Mouse (Mus musculus) limb, embryonic 13.5 days (tissue): ENCODE measurements around the gene Flot1. TPM values are rescaled to one million over a fixed set of nuclear protein-coding genes. Genes with fewer than 3 reads are reported as not detected.

ENCODE experiments used
- ATAC-seq: fragments of 200-750 bp; cut with Nextera tagmentation; 2 replicates; pipeline ENCODE4 v1.8.0; 2017; ENCODE audit warnings: low read depth, moderate number of reproducible peaks, moderate TSS enrichment; ENCODE audit not compliant: low FRiP score
- H3K27ac ChIP-seq: fragments of 300-500 bp; sonication (generic); 2 replicates; pipeline ENCODE4 v1.5.1; 2015; ENCODE audit warnings: inconsistent platforms, mild to moderate bottlenecking, moderate library complexity
- H3K27me3 ChIP-seq: fragments of 300-500 bp; sonication (generic); 2 replicates; pipeline ENCODE4 v1.6.1; 2015; ENCODE audit warnings: mild to moderate bottlenecking, inconsistent platforms
- H3K36me3 ChIP-seq: fragments of 300-500 bp; sonication (generic); 2 replicates; pipeline ENCODE4 v1.6.1; 2015; ENCODE audit warnings: inconsistent platforms, mild to moderate bottlenecking, moderate library complexity
- H3K4me1 ChIP-seq: fragments of 300-500 bp; sonication (generic); 2 replicates; pipeline ENCODE4 v1.6.1; 2015; ENCODE audit warnings: inconsistent platforms
- H3K4me2 ChIP-seq: fragments of 300-500 bp; sonication (generic); replicated peaks from 2 replicates; pipeline ENCODE4 v1.6.1; 2015; ENCODE audit warnings: inconsistent platforms, mild to moderate bottlenecking, moderate library complexity
- H3K4me3 ChIP-seq: fragments of 300-500 bp; sonication (generic); 2 replicates; pipeline ENCODE4 v1.5.1; 2015; ENCODE audit warnings: moderate library complexity, mild to moderate bottlenecking, inconsistent platforms
- H3K9ac ChIP-seq: fragments of 300-500 bp; sonication (generic); 2 replicates; pipeline ENCODE4 v1.6.1; 2015; ENCODE audit warnings: mild to moderate bottlenecking, inconsistent platforms
- H3K9me3 ChIP-seq: fragments of 300-500 bp; sonication (generic); 2 replicates; pipeline ENCODE4 v1.6.1; 2016; ENCODE audit warnings: inconsistent platforms
- WGBS: fragments of 180-500 bp; shearing (Covaris S2); methylation state at CpG from one replicate; pipeline ENCODE4 v1.1.7; 2015; 5-methylcytosine and 5-hydroxymethylcytosine counted together
- microRNA-seq: library from miRNA; unstranded; fragments of <30 nt; microRNA quantifications from one replicate; pipeline ENCODE4, GENCODE M21; 2016
- polyA plus RNA-seq: library from polyadenylated mRNA; unstranded; fragments of >200 nt; fragmentation: Nextera tagmentation; extraction: Ambion mirVana; gene quantifications from 2 replicates; pipeline ENCODE4 v1.2.1, GENCODE M21; 2015

Flot1 gene
- polyA plus RNA-seq, 1 experiment from 2014 or later = 50.2 TPM

GRCm38 (mm10) chr17:35874721-35875120 is 51.7 kb downstream of the Flot1 start:
- Histone ChIP-seq H3K27me3 (no peaks in the 10 kb centered on the region), H3K9ac (no peak overlapping the region), H3K9me3 (no peaks in the 10 kb centered on the region), H3K27ac (no peak overlapping the region), H3K4me1 (peaks cover 29% of the 10 kb centered on the region), H3K4me3 (no peak overlapping the region), H3K36me3 (peaks cover 40% of the 10 kb centered on the region), H3K4me2 (no peak overlapping the region)
- ATAC-seq = no peak
- WGBS = 93% methylated on average over 6 of the region's 6 CpGs

- Histone ChIP-seq H3K4me2 (peak within 1 kb of the TSS; percentile 83), H3K9me3 (no peaks in the 10 kb centered on the region), H3K4me3 (peak within 1 kb of the TSS; percentile 94), H3K36me3 (peaks cover 50% of the 10 kb centered on the region), H3K4me1 (peaks cover 12% of the 10 kb centered on the region), H3K27me3 (no peaks in the 10 kb centered on the region), H3K9ac (peak within 1 kb of the TSS; percentile 93), H3K27ac (peak within 1 kb of the TSS; percentile 33; the same call in 1 of the 2 replicates)
- peak; percentile 93 for ATAC-seq
- WGBS = 5% methylated on average over 66 of the region's 66 CpGs
Measured at GRCm38 (mm10) chr17:35879245-35880057, 56.4 kb downstream of the Flot1 start, which contains the start of gene Dhx16. Gene Dhx16 (plus strand): TSS chr17:35879819.

Small RNA genes within 50 kb of the gene (microRNA-seq; reads per million reads assigned to microRNA genes)
- gene Gm28033 = 0.70 reads per million

Other genes starting within 250 kb of the Flot1 start
- not detected in 2 replicates for gene Sfta2, start 221.7 kb upstream of the Flot1 start, polyA plus RNA-seq
- gene Gm9573, start 196.6 kb upstream of the Flot1 start, polyA plus RNA-seq = not detected in 2 replicates
- 0.11 and 0.24 TPM in 2 replicates for gene Mucl3, start 179.5 kb upstream of the Flot1 start, polyA plus RNA-seq
- gene Vars2, start 155.6 kb upstream of the Flot1 start, polyA plus RNA-seq = 17.8 and 21.0 TPM in 2 replicates
- 45.3 and 48.0 TPM in 2 replicates for gene Gtf2h4, start 149.5 kb upstream of the Flot1 start, polyA plus RNA-seq
- gene Ddr1, start 118.6 kb upstream of the Flot1 start, polyA plus RNA-seq = 47.1 and 57.9 TPM in 2 replicates
- gene Ier3, start 1.5 kb upstream of the Flot1 start, polyA plus RNA-seq = 13.7 and 14.7 TPM in 2 replicates
- 1,168 and 1,170 TPM in 2 replicates for gene Tubb5, start 15.1 kb downstream of the Flot1 start, polyA plus RNA-seq
- gene Mdc1, start 18.3 kb downstream of the Flot1 start, polyA plus RNA-seq = 13.5 and 15.5 TPM in 2 replicates
- 54.9 and 55.1 TPM in 2 replicates for gene Nrm, start 38.1 kb downstream of the Flot1 start, polyA plus RNA-seq
- gene Ppp1r18, start 42.4 kb downstream of the Flot1 start, polyA plus RNA-seq = 22.4 and 27.6 TPM in 2 replicates
- gene Dhx16, start 56.6 kb downstream of the Flot1 start, polyA plus RNA-seq = 41.8 and 42.5 TPM in 2 replicates
- gene 2310061I04Rik, start 74.2 kb downstream of the Flot1 start, polyA plus RNA-seq = 21.9 and 25.0 TPM in 2 replicates
- 128 and 139 TPM in 2 replicates for gene Atat1, start 86.8 kb downstream of the Flot1 start, polyA plus RNA-seq
- 67.1 and 67.5 TPM in 2 replicates for gene Mrps18b, start 93.2 kb downstream of the Flot1 start, polyA plus RNA-seq
- 42.4 and 43.7 TPM in 2 replicates for gene Ppp1r10, start 93.2 kb downstream of the Flot1 start, polyA plus RNA-seq
- 104 and 109 TPM in 2 replicates for gene Abcf1, start 146.5 kb downstream of the Flot1 start, polyA plus RNA-seq
- gene Gnl1, start 156.6 kb downstream of the Flot1 start, polyA plus RNA-seq = 60.8 and 65.1 TPM in 2 replicates
- 44.4 and 46.4 TPM in 2 replicates for gene Prr3, start 157.0 kb downstream of the Flot1 start, polyA plus RNA-seq
- 3.4 and 4.1 TPM in 2 replicates for gene H2-T24, start 197.3 kb downstream of the Flot1 start, polyA plus RNA-seq
- 7.3 TPM in 2 replicates for gene H2-T23, start 209.6 kb downstream of the Flot1 start, polyA plus RNA-seq
- 18.8 and 21.1 TPM in 2 replicates for gene H2-T22, start 219.5 kb downstream of the Flot1 start, polyA plus RNA-seq
- not detected in 2 replicates for gene Gm6034, start 219.7 kb downstream of the Flot1 start, polyA plus RNA-seq
- gene Gm11127, start 235.1 kb downstream of the Flot1 start, polyA plus RNA-seq = not detected in 2 replicates